Mouse (Mus musculus): ENCODE measurements around the gene Tbc1d22a. TPM values are rescaled to one million over a fixed set of nuclear protein-coding genes. Genes with fewer than 3 reads are reported as not detected.

The Tbc1d22a gene
- total RNA-seq, 2 experiments from 2014 or later, result 19.6 to 20.4 TPM

DNA sequence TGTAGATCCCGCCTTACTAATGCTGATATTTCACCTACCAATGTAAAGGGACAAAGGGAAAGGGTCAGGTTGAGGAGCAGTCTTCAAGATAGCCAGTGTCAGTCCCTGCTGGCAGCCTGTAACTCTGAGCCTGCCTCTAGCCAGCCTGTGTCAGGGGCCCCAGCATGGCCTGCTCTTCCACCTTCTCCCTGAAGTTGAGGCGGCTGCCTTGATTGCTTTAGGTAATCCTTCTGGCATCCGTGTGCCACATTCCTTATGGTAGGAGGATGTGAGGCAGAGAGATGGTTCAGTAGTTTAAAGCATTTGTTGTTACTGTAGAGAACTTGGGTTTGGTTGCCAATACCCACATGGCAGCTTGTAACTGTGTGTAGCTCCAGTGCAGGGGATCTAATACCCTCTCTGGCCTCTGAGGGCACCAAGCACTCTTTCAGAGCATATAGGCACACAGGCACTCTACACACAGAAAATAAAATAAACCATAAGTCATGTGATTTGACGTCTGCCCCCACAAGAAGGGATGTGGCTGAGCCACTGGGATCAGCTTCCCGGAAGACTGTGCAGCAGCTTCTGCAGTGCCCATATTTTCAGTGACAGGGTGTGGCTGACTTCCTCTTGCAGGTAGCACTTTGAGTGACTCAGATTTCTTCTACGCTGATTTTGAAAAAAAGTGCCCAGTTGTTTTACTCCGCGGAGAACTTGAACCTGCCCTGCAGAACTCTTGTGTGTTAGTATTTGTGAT lies 128.5 kb downstream of the Tbc1d22a start:
- no peak for DNase-seq (ENCODE audit: extremely low spot score in 1 of 2, low spot score in 2 of 2)
- intact Hi-C loops (cut with DNase I), result no loop called here

DNA sequence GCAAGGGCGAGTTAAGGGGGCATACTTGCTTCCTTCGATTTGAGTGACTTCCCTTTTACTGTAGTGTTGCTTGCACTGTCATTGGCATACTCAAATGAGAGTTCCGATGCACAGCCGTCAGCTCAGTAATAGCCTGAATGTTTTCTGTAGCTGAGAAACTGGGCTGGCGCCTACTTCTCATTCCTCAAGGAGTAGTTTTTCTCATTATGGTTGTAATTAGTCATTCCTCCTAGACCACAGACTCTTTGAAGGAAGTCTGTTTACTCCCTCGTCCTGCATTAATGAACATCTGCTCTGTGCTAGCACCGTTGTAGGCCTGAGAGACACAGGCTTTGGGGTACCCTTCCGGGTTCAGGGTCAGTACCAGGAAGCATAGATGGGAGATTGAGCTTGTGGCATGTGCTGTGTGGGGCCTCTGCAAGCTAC lies 130.7 kb downstream of the Tbc1d22a start:
- DNase-seq (ENCODE audit: extremely low spot score in 1 of 2, low spot score in 2 of 2), result peak in 1 of 2 experiments; percentile 51
- intact Hi-C loops (cut with DNase I), result no loop called here

DNA sequence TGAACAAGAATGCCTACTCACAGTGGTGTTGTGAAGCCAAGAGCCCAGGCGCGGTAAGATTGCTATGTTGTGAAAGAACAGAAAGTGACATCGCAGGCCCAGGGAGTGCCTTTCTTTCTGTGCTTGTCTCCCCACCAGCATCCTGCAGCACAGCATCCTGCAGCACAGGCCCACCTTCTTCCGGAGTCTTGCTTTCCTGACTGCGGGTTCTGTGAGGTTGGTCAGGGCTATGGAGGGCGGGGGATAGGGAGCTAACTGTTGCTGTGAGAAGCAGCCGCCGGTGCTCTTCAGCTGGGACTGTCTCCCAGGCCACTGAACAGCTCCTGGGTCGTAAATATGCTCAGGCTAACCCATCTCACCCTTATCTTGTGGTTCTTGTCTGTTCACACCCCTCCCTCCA lies 131.6 kb downstream of the Tbc1d22a start:
- intact Hi-C loops (cut with DNase I), result no loop called here
- DNase-seq (ENCODE audit: extremely low spot score in 1 of 2, low spot score in 2 of 2), result no peak

DNA sequence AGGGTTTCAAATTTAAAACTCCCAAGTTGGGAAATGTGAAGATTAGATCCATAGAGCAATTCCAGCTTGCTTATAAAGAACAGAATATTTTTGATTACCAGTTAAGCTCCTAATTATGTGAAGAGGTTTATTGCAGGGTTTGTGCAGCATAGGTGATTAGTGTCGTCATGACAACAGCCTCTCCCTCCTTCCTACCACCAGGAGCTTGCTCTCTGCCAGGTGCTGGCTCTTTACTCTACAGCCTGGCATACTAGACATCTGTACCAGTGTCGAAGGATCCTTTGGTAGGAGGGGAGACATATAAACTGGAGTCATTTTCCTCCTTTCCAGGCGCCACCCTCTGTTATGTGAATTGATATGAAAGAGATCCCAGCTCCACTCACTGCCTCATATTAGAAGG lies 132.3 kb downstream of the Tbc1d22a start:
- intact Hi-C loops (cut with DNase I), result no loop called here
- no peak for DNase-seq (ENCODE audit: extremely low spot score in 1 of 2, low spot score in 2 of 2)

DNA sequence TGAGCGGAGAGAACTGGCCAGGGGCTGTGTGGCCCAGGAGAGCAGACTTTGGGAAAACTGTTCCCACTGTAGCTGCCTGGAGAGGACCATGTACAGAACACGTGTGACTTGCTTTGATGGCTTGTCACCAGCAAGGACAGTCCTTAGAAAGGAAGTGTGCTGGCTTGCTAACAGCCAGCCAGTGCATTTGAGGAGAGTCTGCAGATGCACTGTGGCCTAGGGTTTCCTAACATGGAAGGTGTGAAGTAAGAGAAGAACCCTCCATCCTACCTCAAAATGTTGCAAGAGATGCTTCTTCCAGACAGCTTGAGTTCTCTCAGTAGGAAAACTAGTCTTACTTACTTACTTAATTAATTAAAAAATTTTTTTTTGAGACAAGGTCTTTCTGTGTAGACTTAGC lies 140.7 kb downstream of the Tbc1d22a start:
- intact Hi-C loops (cut with DNase I), result no loop called here
- no peak for DNase-seq (ENCODE audit: extremely low spot score in 1 of 2, low spot score in 2 of 2)

DNA sequence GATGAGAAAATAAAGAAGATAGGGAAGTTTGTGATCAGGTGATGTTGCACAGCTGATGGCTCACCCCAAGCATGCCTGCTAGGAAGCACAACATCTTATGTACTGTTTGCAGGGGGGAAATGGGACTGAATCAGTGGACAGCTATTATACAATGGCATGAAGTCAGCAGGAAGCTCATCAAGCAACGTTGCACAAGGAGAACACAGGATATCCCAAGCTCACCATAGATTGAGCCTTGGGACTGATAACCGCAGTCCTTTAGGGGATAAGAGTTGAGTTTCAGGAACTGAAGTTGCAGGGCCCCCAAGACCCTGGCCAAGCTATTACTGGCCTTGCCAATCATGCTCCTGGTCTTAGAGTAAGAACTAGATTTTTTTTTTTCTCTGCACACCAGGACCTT lies 141.6 kb downstream of the Tbc1d22a start:
- intact Hi-C loops (cut with DNase I), result no loop called here
- DNase-seq (ENCODE audit: extremely low spot score in 1 of 2, low spot score in 2 of 2), result no peak

DNA sequence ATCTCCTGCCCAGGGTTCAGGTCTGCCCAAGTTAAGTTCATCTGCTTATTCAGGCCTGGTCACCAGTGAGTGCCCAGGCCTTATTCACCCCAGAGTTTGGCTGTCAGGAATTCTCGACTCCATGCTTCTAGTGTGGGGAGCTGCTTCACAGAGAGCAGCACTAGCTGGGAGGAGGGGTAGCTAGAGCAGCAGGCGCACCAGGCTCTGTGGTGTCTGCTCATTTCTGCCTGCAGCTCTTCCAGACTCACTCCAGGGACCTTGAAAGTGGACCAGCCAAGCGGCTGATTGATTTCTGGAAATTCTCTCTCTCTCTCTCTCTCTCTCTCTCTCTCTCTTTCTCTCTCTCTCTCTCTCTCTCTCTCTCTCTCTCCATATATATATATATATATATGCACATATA lies 146.1 kb downstream of the Tbc1d22a start:
- intact Hi-C loops (cut with DNase I), result no loop called here

DNA sequence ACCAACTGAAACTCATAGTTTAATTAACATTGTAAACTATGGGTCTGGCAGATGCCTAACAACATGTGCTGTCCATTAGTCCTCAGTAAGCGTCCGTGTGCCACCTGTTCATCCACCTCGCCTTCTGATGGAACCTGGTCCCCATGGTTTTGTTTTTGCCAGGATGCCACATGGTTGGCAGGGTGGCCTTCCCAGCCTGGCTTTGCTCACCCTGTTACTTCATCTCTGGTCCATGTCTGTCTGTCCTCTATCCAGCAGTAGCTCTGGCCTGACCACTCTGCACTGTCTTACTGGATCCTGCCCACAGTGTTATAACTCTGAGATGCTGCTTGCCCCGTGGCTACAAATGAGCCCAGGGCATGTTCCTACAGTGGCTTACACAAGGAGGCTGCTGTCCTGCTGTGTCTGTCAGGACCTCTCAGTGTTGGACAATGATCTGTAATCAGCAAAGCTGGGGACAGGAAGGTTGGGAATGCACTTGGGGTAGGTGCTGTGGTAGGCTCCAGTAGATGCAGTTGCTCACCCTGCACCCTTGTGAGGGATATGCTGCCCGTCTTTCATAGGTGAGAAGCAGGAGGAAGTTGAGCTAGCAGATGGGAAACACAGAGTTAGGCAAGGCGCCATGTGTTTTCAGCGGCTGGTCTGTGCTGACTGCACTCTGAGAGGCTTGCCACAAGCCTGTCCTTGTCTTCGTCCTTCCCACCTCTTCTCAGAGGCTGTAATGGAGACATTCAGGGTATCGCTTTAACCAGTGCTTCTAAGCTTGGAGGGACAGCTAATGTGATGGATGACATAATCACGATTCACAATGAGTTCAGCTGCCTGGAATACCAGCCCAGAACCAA lies 148.3 kb downstream of the Tbc1d22a start:
- intact Hi-C loops (cut with DNase I), result no loop called here
- peak; percentile 42 to 49 for DNase-seq (ENCODE audit: extremely low spot score in 1 of 2, low spot score in 2 of 2)

More for the DNA sequence above, 146.1 kb downstream of the Tbc1d22a start:
- no peak for DNase-seq (ENCODE audit: extremely low spot score in 1 of 2, low spot score in 2 of 2)

DNA sequence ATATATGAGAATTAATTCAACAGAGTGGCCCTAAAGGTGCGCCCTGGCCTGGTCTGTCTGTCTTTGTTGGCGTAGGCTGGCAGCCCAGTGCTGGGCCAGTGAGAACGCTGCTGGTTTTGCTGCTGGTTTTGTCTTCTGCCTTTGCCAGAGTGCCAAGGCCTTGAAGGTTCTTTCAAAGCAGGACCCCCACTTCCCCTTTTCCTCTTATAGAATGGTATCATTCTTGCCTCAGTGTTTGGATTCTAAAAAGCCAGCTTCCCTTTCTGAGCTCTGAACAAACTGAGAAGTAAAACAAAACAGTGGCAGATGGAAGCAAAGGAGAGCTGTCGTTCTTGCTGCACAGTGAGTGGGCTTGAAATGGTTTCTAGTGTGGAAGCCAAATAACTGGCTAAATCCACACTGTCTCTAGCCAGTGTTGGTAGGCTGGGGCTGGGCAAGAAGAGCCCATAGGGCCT lies 149.6 kb downstream of the Tbc1d22a start:
- intact Hi-C loops (cut with DNase I), result no loop called here
- DNase-seq (ENCODE audit: extremely low spot score in 1 of 2, low spot score in 2 of 2), result peak in 1 of 2 experiments; percentile 60

DNA sequence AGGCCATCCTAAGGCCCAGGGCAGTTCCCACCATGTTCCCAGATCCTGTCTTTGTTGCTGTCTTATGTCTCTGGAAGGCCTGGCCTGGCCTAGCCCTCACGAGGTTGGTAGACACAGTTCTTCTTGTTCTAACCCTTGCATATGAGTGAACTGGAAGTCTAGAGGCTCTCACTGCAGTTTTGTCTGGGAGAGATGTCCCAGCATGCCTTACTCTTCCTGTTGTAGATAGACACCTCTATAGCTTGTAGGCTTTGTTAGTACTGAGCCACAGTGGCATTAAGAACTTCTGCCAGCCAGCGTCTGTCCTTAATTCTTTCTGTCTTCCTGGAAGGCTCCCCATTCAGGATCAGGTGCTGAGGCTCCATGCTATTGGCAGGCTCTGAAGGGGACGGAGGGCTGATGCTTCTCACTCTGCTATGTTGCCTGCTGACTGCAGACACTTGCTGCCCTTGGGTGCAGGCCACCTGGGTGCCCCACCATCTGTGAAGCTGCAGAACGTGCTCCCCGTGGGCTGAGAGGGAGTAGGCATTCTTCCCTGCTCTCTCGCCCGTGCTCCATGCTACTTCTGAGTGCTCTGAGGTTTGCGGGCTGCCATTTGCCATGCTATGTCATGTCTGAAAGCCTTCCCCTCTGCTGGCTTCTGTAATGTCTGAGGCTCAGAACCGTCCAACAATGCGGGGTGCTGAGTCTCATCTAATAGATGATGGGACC lies 150.8 kb downstream of the Tbc1d22a start:
- DNase-seq (ENCODE audit: extremely low spot score in 1 of 2, low spot score in 2 of 2), result no peak
- intact Hi-C loops (cut with DNase I), result no loop called here

DNA sequence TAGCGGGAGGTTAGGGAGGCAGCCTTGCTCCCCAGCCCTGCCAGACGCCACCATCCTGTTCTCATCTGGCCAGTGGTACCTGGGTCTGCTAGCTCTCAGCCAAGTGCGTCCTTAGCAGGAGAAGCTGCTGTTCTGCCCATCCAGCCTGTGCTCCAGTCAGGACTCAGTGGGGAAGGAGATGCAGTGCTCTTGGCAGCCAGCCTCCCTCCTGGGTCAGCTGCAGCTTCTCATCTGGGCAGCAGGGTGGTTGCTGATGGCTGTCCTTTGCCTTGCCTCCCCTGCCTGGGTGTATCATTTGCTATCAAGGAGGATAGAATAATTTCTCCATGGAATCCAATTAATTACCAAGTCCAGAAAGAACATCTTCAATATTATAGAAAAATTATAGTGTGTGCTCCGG lies 152.5 kb downstream of the Tbc1d22a start:
- no peak for DNase-seq (ENCODE audit: extremely low spot score in 1 of 2, low spot score in 2 of 2)
- intact Hi-C loops (cut with DNase I), result no loop called here

DNA sequence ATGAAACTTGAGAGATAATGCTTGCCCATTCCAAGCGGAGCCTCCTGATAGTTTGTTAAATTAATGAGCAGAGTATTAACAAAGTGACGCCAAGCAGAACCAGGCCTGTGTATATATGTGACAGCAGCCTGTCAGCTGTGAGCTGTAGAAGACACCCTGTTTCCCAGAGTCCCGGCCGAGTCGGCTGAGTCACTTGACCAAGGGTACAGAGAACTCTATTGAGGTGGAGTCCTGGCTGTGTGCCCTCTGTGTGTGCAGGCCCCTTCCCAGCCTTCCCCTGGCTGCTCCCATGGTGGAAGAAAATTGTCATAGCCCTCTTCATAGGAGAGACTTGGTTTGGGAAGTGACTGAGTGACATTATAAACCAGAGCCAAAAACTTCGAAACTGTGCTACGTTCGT lies 153.0 kb downstream of the Tbc1d22a start:
- intact Hi-C loops (cut with DNase I), result no loop called here
- peak in 1 of 2 experiments; percentile 42 for DNase-seq (ENCODE audit: extremely low spot score in 1 of 2, low spot score in 2 of 2)

DNA sequence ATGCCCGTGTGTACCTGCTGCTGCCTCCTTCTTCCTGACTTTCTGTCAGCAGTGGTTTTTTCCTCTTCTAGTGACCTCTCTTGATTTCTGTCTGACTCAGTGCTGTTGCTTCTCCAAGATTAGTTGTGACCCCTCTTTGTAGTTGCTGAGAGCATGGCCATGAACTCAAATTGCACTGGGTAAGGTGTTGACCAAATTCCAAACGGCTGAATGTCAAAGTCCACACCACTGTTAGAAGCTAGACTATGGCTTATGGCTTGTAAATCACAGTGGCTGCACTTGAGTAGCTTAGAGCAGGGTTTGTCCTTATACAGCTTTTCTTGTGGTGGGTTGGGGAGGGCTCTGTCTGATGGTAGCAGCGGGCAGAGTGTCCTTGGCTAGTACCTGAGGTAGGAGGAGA lies 156.6 kb downstream of the Tbc1d22a start:
- DNase-seq (ENCODE audit: extremely low spot score in 1 of 2, low spot score in 2 of 2), result no peak
- intact Hi-C loops (cut with DNase I), result no loop called here

DNA sequence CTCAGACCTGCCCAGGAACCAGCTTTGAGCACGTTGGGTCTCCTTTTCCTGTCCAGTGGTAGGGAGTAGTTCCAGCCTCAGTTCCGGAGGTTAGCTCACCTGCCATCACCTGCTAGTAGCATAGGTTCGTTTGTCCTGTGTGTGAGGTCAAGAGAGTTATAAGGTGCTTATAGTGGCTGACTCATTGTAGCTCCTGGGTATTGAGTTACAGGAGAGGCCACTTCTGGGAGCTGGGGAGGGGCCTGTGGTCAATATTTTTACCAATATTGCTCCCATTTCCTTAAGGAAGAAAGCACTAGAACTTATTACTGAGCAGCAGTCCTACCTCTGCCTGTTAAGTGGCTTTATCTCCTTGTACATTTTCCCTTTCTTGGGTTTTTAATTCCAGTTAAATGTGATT lies 161.0 kb downstream of the Tbc1d22a start:
- intact Hi-C loops (cut with DNase I), result no loop called here
- DNase-seq (ENCODE audit: extremely low spot score in 1 of 2, low spot score in 2 of 2), result no peak

DNA sequence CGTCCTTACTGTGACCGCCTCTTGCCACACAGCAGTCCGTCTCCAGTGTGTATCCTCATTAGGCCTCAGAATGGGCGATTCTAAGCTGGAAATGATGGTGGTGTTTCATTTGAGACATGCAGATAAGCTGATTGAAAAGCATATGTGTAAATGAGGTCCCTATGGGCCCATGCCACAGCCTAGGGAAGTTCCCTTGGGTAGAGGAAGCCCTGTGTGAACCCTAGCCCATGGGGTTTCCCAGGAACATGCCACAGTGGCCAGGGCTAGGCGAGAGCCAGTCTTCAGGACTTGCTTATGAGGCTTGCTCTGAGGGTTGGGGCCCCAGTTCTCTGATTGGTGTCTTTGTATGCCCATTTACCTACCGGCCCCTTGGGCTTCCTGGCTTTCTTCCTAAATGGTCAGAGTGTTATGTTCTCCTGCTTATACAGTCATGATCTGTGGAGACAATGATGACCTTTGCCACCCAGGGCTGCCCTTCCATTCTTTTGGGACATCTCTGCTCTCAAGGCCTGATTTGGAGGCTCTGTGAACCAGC lies 161.7 kb downstream of the Tbc1d22a start:
- no peak for DNase-seq (ENCODE audit: extremely low spot score in 1 of 2, low spot score in 2 of 2)
- intact Hi-C loops (cut with DNase I), result no loop called here

DNA sequence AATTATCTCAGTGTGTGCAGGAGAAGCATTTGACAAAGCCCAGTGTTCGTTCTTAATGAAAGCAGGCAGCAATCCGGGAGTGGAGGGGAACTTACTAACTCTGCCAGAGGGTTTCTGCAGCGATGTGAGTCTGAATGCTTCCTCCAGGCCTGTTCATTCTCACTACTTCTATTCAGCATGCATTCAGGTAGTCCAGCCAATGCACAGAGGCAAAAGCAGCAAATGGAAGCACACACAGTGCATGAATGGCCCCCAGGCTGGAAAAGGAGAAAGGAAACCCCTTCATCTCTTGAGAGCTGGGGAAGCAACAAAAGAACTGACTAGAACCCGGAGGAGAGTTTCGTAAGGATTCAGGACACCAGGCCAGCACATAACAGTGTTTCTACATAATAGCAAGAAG lies 169.0 kb downstream of the Tbc1d22a start:
- intact Hi-C loops (cut with DNase I), result no loop called here
- no peak for DNase-seq (ENCODE audit: extremely low spot score in 1 of 2, low spot score in 2 of 2)

DNA sequence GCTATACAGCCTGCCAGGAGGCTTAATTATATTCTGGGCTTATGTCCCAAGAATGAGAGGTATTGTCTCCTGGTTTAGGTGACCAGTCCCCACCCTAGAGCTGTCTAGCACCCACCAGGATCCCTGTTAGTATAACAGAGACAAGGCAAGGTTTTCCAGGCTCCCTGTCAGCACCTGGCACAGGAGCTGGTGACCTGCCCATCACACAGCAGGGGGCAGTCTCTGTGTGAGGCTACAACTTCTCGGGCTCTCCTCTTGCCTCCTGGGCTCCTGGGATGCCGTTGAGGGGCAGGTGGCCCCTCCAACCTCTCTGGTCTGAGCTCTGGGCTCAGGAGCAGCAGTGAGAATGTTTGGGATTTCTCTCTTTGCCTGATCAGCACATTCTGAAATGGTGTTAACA lies 171.2 kb downstream of the Tbc1d22a start:
- intact Hi-C loops (cut with DNase I), result no loop called here
- no peak for DNase-seq (ENCODE audit: extremely low spot score in 1 of 2, low spot score in 2 of 2)

DNA sequence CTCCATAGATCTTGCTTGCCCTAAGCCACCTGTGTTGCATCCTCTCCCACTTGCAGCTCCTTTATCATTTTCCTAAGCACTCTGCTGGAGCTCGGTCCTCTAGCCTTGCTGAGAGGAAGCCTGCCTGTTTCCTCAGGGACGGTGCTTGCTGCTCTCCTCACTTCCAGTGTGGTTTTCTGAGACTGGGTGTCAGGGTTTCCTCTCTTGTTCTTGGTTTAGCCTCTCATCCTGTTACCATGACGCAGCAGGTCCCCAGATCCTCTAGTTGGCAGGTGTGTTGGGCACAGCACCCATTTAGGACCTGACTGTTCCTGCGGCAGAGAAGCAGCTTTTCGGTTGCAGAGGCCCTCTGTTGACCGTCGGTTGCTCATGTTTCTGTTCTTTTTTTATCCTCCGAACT lies 172.1 kb downstream of the Tbc1d22a start:
- intact Hi-C loops (cut with DNase I), result no loop called here
- no peak for DNase-seq (ENCODE audit: extremely low spot score in 1 of 2, low spot score in 2 of 2)

DNA sequence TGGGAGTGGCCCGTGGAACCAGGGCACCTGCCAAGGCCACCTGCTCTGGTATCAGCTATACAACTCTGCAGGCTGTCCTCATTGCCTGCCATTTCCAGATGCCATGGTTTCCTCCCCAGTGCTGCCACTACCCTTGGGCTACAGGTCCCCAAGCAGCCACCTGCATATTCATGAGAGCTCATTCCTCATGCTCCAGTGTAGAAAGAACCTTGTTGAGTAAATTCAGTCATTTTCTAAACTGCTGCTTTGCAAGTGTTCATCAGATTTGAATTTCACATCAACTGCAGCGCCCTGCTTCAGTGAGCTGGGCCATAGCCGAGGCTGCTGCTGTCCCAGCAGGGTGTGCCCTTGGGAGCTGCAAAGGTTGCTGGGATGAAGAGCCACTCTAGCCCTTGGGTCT lies 174.3 kb downstream of the Tbc1d22a start:
- intact Hi-C loops (cut with DNase I), result no loop called here
- DNase-seq (ENCODE audit: extremely low spot score in 1 of 2, low spot score in 2 of 2), result no peak

Measured in left cerebral cortex, postnatal 10 days (tissue).